Mouse (Mus musculus): Measurements from ENCODE around the gene Eif4ebp2. TPM values are rescaled to one million over a fixed set of nuclear protein-coding genes. Genes with fewer than 3 reads are reported as not detected.

The Eif4ebp2 gene
- polyA plus RNA-seq, 1 experiment from 2014 or later, result 44.1 TPM

GRCm38 (mm10) chr10:61379340-61380040 is 73.0 kb downstream of the Eif4ebp2 start:
- ATAC-seq (ENCODE audit: low FRiP score), result no peak

GRCm38 (mm10) chr10:61378698-61379097 is 73.8 kb downstream of the Eif4ebp2 start:
- Histone ChIP-seq H3K4me3 (replicated peaks) (no peak overlapping the region), H3K9me3 (replicated peaks) (no peaks in the 10 kb centered on the region), H3K4me2 (no peak overlapping the region), H3K4me1 (peaks cover 68% of the 10 kb centered on the region), H3K27ac (replicated peaks) (no peak overlapping the region), H3K9ac (replicated peaks) (no peak overlapping the region), H3K36me3 (no peaks in the 10 kb centered on the region), H3K27me3 (replicated peaks) (no peaks in the 10 kb centered on the region)
- ATAC-seq (ENCODE audit: low FRiP score), result no peak
- WGBS, result 92% methylated on average over 5 of the region's 5 CpGs

More at GRCm38 (mm10) chr10:61379340-61380040, 73.0 kb downstream of the Eif4ebp2 start:
- Histone ChIP-seq H3K9ac (replicated peaks) (no peak overlapping the region), H3K36me3 (no peaks in the 10 kb centered on the region), H3K4me3 (replicated peaks) (peak overlapping the region; percentile 65), H3K4me2 (peak overlapping the region; percentile 81), H3K27ac (replicated peaks) (peak overlapping the region; percentile 63), H3K27me3 (replicated peaks) (no peaks in the 10 kb centered on the region), H3K9me3 (replicated peaks) (no peaks in the 10 kb centered on the region), H3K4me1 (peaks cover 76% of the 10 kb centered on the region)
- WGBS, result 78% methylated on average over 13 of the region's 13 CpGs

Other genes with a start within 250 kb of the Eif4ebp2 start
- 0.43 and 0.54 TPM in 2 replicates for gene Adamts14, start 179.2 kb downstream of the Eif4ebp2 start, polyA plus RNA-seq (2015; fragmentation: Nextera tagmentation; extraction: Ambion mirVana)
- gene Prf1, start 154.8 kb downstream of the Eif4ebp2 start, polyA plus RNA-seq (2015; fragmentation: Nextera tagmentation; extraction: Ambion mirVana), result 0.09 TPM in 1 of 2 replicates, not detected in the other
- gene Pald1, start 69.1 kb downstream of the Eif4ebp2 start, polyA plus RNA-seq (2015; fragmentation: Nextera tagmentation; extraction: Ambion mirVana), result 24.9 and 27.8 TPM in 2 replicates
- 0.14 and 0.23 TPM in 2 replicates for gene Nodal, start 34.7 kb downstream of the Eif4ebp2 start, polyA plus RNA-seq (2015; fragmentation: Nextera tagmentation; extraction: Ambion mirVana)
- gene Lrrc20, start 23.1 kb upstream of the Eif4ebp2 start, polyA plus RNA-seq (2015; fragmentation: Nextera tagmentation; extraction: Ambion mirVana), result 12.1 and 14.5 TPM in 2 replicates
- 0.42 and 0.58 TPM in 2 replicates for gene Npffr1, start 142.8 kb upstream of the Eif4ebp2 start, polyA plus RNA-seq (2015; fragmentation: Nextera tagmentation; extraction: Ambion mirVana)
- gene Ppa1, start 195.9 kb upstream of the Eif4ebp2 start, polyA plus RNA-seq (2015; fragmentation: Nextera tagmentation; extraction: Ambion mirVana), result 200 and 209 TPM in 2 replicates
- gene Sar1a, start 227.6 kb upstream of the Eif4ebp2 start, polyA plus RNA-seq (2015; fragmentation: Nextera tagmentation; extraction: Ambion mirVana), result 183 and 196 TPM in 2 replicates
- 31.4 and 33.7 TPM in 2 replicates for gene Tysnd1, start 242.9 kb upstream of the Eif4ebp2 start, polyA plus RNA-seq (2015; fragmentation: Nextera tagmentation; extraction: Ambion mirVana)